Mouse (Mus musculus): ENCODE results near the gene Hbq1a. TPM values are rescaled to one million over a fixed set of nuclear protein-coding genes. Genes with fewer than 3 reads are reported as not detected.

Hbq1a gene
- polyA plus RNA-seq, 1 experiment from 2014 or later = not detected

GRCm38 (mm10) chr11:32340476-32341473 is 40.9 kb downstream of the Hbq1a start:
- no peaks in the 10 kb centered on the region; the same call in 1 of the 2 replicates for H3K9me3 ChIP-seq
- DNase-seq (ENCODE audit: low spot score) = peak; percentile 81
- WGBS = 41% methylated on average over 17 of the region's 17 CpGs
- H3K27ac ChIP-seq (replicated peaks) = 0 out of 2 replicates have a peak overlapping the region, but pooled peaks have one; percentile 44
- H3K4me3 ChIP-seq = 0 out of 2 replicates have a peak overlapping the region, but pooled peaks have one; percentile 11
- H3K27me3 ChIP-seq (replicated peaks; ENCODE audit: low read depth, poor library complexity, severe bottlenecking) = 0 out of 2 replicates have a peak, but pooled peaks cover 4% of the 10 kb centered on the region
- no peaks in the 10 kb centered on the region for H3K36me3 ChIP-seq (replicated peaks)
- peaks cover 13% of the 10 kb centered on the region for H3K4me1 ChIP-seq

DNA sequence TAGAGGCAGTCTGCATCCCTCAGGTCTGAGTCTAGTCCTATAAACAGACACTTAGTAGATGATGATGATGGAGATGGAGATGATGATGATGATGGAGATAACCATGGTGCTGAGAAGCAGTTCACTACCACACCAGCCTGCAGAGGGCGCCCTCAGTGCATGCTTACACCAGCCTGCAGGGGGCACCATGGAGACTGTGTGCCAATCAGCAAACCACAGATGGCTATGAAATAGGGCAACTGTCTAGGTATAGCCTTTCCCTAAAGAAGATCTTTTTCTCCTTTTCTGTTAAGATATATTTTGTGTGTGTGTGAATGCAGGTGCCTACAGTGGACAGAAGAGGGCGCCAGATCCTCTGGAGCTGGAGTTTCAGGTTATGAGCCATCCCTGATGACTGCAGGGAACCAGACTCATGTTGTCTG is 42.9 kb downstream of the Hbq1a start:
- 7% methylated on average over 2 of the region's 2 CpGs for WGBS
- Histone ChIP-seq H3K36me3 (replicated peaks) (no peaks in the 10 kb centered on the region), H3K4me1 (peaks cover 23% of the 10 kb centered on the region), H3K4me3 (no peak overlapping the region), H3K27ac (replicated peaks) (no peak overlapping the region), H3K27me3 (replicated peaks; ENCODE audit: low read depth, poor library complexity, severe bottlenecking) (0 out of 2 replicates have a peak, but pooled peaks cover 13% of the 10 kb centered on the region), H3K9me3 (no peaks in the 10 kb centered on the region)
- DNase-seq (ENCODE audit: low spot score) = peak; percentile 45

GRCm38 (mm10) chr11:32343350-32343749 is 43.5 kb downstream of the Hbq1a start:
- Histone ChIP-seq H3K4me1 (peaks cover 29% of the 10 kb centered on the region), H3K9me3 (no peaks in the 10 kb centered on the region), H3K36me3 (replicated peaks) (no peaks in the 10 kb centered on the region), H3K27ac (replicated peaks) (no peak overlapping the region), H3K4me3 (no peak overlapping the region), H3K27me3 (replicated peaks; ENCODE audit: low read depth, poor library complexity, severe bottlenecking) (0 out of 2 replicates have a peak, but pooled peaks cover 13% of the 10 kb centered on the region)
- 87% methylated on average over 1 of the region's 1 CpGs for WGBS
- DNase-seq (ENCODE audit: low spot score) = no peak

GRCm38 (mm10) chr11:32345504-32346297 is 45.8 kb downstream of the Hbq1a start:
- H3K4me3 ChIP-seq = no peak overlapping the region
- DNase-seq (ENCODE audit: low spot score) = no peak
- H3K4me1 ChIP-seq = peaks cover 44% of the 10 kb centered on the region
- H3K36me3 ChIP-seq (replicated peaks) = peaks cover 13% of the 10 kb centered on the region
- H3K27ac ChIP-seq (replicated peaks) = no peak overlapping the region
- 0 out of 2 replicates have a peak, but pooled peaks cover 13% of the 10 kb centered on the region for H3K27me3 ChIP-seq (replicated peaks; ENCODE audit: low read depth, poor library complexity, severe bottlenecking)
- 82% methylated on average over 6 of the region's 6 CpGs for WGBS
- no peaks in the 10 kb centered on the region for H3K9me3 ChIP-seq

- Histone ChIP-seq H3K27me3 (replicated peaks; ENCODE audit: low read depth, poor library complexity, severe bottlenecking) (0 out of 2 replicates have a peak, but pooled peaks cover 9% of the 10 kb centered on the region), H3K27ac (replicated peaks) (peak overlapping the region; percentile 99), H3K4me3 (peak overlapping the region; percentile 95), H3K36me3 (replicated peaks) (peaks cover 28% of the 10 kb centered on the region), H3K9me3 (no peaks in the 10 kb centered on the region), H3K4me1 (peaks cover 38% of the 10 kb centered on the region)
- 6% methylated on average over 10 of the region's 10 CpGs for WGBS
- no peak for DNase-seq (ENCODE audit: low spot score)
These were observed 47.4 kb downstream of the Hbq1a start for GRCm38 (mm10) chr11:32347264-32347606.

GRCm38 (mm10) chr11:32347607-32348432 is 48.0 kb downstream of the Hbq1a start, which contains the start of gene Sh3pxd2b:
Gene Sh3pxd2b, plus strand, starts transcription at chr11:32347820.
- peak within 1 kb of the TSS; percentile 95 for H3K4me3 ChIP-seq
- H3K36me3 ChIP-seq (replicated peaks) = peaks cover 34% of the 10 kb centered on the region
- H3K27ac ChIP-seq (replicated peaks) = peak within 1 kb of the TSS; percentile 99
- WGBS = under 1% methylated on average over 86 of the region's 86 CpGs
- 0 out of 2 replicates have a peak, but pooled peaks cover 9% of the 10 kb centered on the region for H3K27me3 ChIP-seq (replicated peaks; ENCODE audit: low read depth, poor library complexity, severe bottlenecking)
- H3K9me3 ChIP-seq = no peaks in the 10 kb centered on the region
- H3K4me1 ChIP-seq = peaks cover 38% of the 10 kb centered on the region
- peak; percentile 85 for DNase-seq (ENCODE audit: low spot score)

- WGBS = 24% methylated on average over 9 of the region's 9 CpGs
- H3K4me3 ChIP-seq = peak overlapping the region; percentile 95
- peaks cover 38% of the 10 kb centered on the region for H3K4me1 ChIP-seq
- H3K9me3 ChIP-seq = no peaks in the 10 kb centered on the region
- 0 out of 2 replicates have a peak, but pooled peaks cover 9% of the 10 kb centered on the region for H3K27me3 ChIP-seq (replicated peaks; ENCODE audit: low read depth, poor library complexity, severe bottlenecking)
- H3K27ac ChIP-seq (replicated peaks) = peak overlapping the region; percentile 99
- DNase-seq (ENCODE audit: low spot score) = peak; percentile 46
- H3K36me3 ChIP-seq (replicated peaks) = peaks cover 42% of the 10 kb centered on the region
These were observed 48.8 kb downstream of the Hbq1a start for GRCm38 (mm10) chr11:32348433-32349283.

DNA sequence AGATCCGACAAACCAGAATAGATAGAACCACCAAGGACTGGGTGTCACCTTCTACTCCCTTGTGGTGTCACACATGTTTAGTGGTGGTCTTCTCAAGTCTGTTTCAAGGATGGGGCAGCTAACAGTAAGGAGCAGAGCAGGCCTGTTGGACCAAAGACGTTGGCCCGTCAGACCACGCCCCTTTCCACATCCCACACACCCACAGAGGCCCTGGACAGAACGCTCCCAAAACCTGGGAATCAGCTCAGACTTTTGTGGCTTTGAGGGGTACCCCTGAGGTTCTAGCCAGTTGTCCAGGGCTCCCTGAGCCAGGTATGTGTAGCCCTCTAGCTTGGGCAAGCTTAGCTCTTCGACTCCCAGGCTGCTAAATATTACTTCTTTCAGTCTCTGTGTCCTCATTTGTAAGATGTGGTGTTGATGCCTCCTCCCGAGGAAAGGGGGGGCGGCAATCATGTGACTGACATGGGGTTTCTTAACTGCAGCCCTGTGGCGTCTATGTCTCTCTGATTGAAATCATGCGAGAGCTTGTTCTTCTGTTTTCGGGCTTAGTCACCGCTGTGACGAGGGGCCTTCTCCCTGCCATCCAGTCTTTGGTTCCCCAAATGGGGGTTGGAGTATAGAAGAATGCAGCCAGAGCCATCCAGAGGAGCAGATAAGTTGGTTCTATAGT is 49.5 kb downstream of the Hbq1a start:
- Histone ChIP-seq H3K9me3 (no peaks in the 10 kb centered on the region), H3K4me3 (peak overlapping the region; percentile 95), H3K27me3 (replicated peaks; ENCODE audit: low read depth, poor library complexity, severe bottlenecking) (0 out of 2 replicates have a peak, but pooled peaks cover 9% of the 10 kb centered on the region), H3K4me1 (peaks cover 38% of the 10 kb centered on the region), H3K36me3 (replicated peaks) (peaks cover 49% of the 10 kb centered on the region), H3K27ac (replicated peaks) (peak overlapping the region; percentile 99)
- DNase-seq (ENCODE audit: low spot score) = no peak
- 77% methylated on average over 13 of the region's 13 CpGs for WGBS
